Mouse (Mus musculus): ENCODE measurements around the gene Tiam1. TPM values are rescaled to one million over a fixed set of nuclear protein-coding genes. Genes with fewer than 3 reads are reported as not detected.

The Tiam1 gene
- polyA plus RNA-seq, 1 experiment from 2014 or later, result 51.8 TPM

DNA sequence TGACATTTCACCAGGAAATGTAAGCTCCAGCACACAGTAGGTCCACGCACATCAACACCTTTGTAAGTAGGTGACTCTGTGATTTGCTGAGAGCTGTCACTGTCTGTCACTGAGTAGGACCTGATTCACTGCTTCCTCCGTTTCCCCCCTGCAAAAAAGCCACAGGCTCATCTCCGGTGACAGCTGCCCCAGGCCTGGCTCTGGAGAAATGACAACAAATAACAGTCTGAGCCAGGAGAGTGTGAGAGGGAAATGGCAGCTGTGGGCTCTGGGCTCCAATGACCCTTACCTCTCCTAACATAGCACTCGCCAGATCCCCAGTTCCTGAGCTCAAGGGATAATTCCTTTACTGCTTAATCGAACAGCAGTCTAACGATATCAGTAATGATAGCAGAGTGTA, 301.7 kb downstream of the Tiam1 start:
- H3K27ac ChIP-seq, result no peak overlapping the region
- WGBS, result 61% methylated on average over 6 of the region's 6 CpGs
- no peak for ATAC-seq (ENCODE audit: insufficient number of reproducible peaks, low FRiP score, low TSS enrichment, low read depth)

DNA sequence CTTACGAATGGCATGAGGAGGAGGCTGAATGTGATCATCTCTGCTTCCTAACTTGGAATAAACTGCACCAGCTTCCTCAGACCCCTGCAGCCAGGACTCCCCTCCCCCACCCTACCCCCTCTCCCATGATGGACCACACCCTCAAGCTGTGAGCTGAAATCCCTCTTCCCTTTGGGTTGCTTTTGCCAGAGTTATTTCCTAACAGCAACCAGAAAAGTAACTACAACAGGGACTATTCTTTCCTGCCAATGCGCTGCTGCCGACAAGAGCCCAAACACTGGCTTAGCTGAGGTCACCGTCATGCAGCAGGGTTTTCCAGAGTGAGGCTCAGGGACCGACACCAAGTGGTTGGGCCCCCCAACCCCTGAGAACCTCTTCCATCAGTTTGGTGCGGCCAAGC, 303.2 kb downstream of the Tiam1 start:
- H3K27ac ChIP-seq, result no peak overlapping the region
- no peaks in the 10 kb centered on the region; the same call in 1 of the 2 replicates for H3K4me1 ChIP-seq
- H3K36me3 ChIP-seq, result peaks cover 15% of the 10 kb centered on the region
- H3K27me3 ChIP-seq, result no peaks in the 10 kb centered on the region
- no peak overlapping the region for H3K4me3 ChIP-seq
- H3K9ac ChIP-seq, result no peak overlapping the region
- no peak overlapping the region for H3K4me2 ChIP-seq
- H3K9me3 ChIP-seq, result no peaks in the 10 kb centered on the region
- no peak for ATAC-seq (ENCODE audit: insufficient number of reproducible peaks, low FRiP score, low TSS enrichment, low read depth)
- 81% methylated on average over 6 of the region's 6 CpGs for WGBS

More for the DNA sequence above, 301.7 kb downstream of the Tiam1 start:
- Histone ChIP-seq H3K4me3 (no peak overlapping the region), H3K4me1 (no peaks in the 10 kb centered on the region; the same call in 1 of the 2 replicates), H3K4me2 (no peak overlapping the region), H3K9ac (no peak overlapping the region), H3K27me3 (no peaks in the 10 kb centered on the region), H3K9me3 (no peaks in the 10 kb centered on the region), H3K36me3 (peaks cover 6% of the 10 kb centered on the region; the same call in 1 of the 2 replicates)

DNA sequence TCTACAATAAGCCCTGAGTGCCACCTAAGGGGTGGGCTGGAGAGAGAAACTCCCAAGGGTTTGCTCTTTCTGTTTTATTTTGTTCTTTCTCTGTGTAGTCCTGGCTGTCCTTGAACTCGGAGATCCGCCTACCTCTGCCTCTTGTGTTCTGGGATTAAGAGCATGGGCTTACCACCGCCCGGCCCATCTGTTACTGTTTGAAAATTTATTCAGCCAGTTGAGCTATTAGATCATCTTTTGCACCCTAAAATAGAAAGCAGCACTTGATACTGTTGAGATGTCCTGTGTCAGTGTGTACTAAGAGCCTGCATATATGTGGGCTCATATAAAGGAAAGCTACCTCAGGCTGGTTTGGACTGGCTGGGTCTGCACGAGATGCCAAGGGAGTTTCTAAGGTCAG, 303.7 kb downstream of the Tiam1 start:
- Histone ChIP-seq H3K4me2 (no peak overlapping the region), H3K27ac (no peak overlapping the region), H3K27me3 (no peaks in the 10 kb centered on the region), H3K4me3 (no peak overlapping the region), H3K9me3 (no peaks in the 10 kb centered on the region), H3K36me3 (peaks cover 20% of the 10 kb centered on the region), H3K4me1 (no peaks in the 10 kb centered on the region; the same call in 1 of the 2 replicates), H3K9ac (no peak overlapping the region)
- 83% methylated on average over 5 of the region's 5 CpGs for WGBS
- ATAC-seq (ENCODE audit: insufficient number of reproducible peaks, low FRiP score, low TSS enrichment, low read depth), result no peak

DNA sequence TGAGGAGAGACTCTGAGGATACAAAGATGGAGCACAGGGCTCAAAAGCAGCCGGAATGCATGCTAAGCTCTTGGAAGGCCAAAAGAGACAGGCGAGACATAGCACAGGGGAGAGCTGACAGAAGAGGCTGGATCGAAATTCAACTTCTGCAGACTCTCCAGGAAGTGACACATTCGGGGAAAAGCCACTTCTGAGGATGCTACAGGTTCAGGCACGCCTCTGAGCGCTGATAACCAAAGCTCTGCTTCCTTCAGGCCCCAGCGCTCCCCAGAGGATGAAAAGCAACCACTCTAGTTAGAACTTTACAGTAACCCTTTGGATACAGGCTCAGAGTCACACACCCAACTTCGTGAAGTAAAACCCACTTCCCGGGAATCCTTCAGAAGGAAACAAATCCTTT, 306.5 kb downstream of the Tiam1 start:
- Histone ChIP-seq H3K27ac (no peak overlapping the region), H3K9me3 (no peaks in the 10 kb centered on the region), H3K9ac (no peak overlapping the region), H3K4me2 (no peak overlapping the region), H3K4me3 (no peak overlapping the region), H3K4me1 (no peaks in the 10 kb centered on the region), H3K27me3 (no peaks in the 10 kb centered on the region), H3K36me3 (peaks cover 33% of the 10 kb centered on the region)
- WGBS, result 60% methylated on average over 9 of the region's 9 CpGs
- ATAC-seq (ENCODE audit: insufficient number of reproducible peaks, low FRiP score, low TSS enrichment, low read depth), result no peak

DNA sequence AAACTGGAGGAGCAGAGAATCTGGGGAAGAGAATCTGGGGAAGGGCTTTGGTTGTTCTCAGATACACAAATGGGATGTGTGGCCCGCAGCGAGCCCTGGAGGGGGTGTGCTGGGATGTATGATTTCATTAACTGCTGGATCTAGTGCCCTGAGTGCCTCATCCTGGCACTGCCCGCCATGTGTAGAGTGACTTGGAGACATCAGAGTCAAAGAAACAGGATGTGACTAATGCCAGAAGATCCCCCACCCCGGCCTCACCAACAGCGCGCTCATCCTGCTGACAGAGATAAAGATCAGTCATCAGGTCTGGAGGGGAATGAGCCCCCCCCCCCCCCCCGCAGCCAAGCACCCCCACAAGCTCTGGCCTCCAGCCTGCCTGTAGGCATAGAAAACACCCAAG, 308.0 kb downstream of the Tiam1 start:
- WGBS, result 66% methylated on average over 7 of the region's 7 CpGs
- no peak for ATAC-seq (ENCODE audit: insufficient number of reproducible peaks, low FRiP score, low TSS enrichment, low read depth)
- peaks cover 33% of the 10 kb centered on the region for H3K36me3 ChIP-seq

DNA sequence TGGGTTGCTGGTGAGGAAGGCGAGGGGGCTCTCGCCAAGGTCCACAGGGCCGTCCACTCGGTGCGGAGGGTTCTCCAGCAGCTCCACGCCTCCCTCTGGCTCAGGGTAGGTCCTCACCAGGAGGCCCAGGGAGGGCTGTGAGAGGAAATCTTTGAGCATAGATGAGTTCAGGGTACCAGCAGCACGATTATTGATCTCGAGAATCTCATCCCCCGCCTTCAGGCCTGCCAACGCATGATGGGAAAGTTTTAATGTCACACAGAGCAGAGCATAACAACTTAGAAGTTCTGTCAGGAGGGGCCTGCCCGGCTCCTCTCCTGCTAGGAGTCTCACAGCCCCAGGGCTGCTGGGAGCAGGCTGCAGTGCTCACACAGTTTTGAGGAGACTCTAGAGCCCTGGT, 310.6 kb downstream of the Tiam1 start:
- Histone ChIP-seq H3K36me3 (peaks cover 31% of the 10 kb centered on the region), H3K9ac (no peak overlapping the region), H3K4me2 (no peak overlapping the region), H3K9me3 (no peaks in the 10 kb centered on the region), H3K4me1 (no peaks in the 10 kb centered on the region), H3K4me3 (no peak overlapping the region), H3K27ac (no peak overlapping the region), H3K27me3 (no peaks in the 10 kb centered on the region)
- 86% methylated on average over 11 of the region's 11 CpGs for WGBS
- ATAC-seq (ENCODE audit: insufficient number of reproducible peaks, low FRiP score, low TSS enrichment, low read depth), result no peak

More for the DNA sequence above, 308.0 kb downstream of the Tiam1 start:
- Histone ChIP-seq H3K27me3 (no peaks in the 10 kb centered on the region), H3K9ac (no peak overlapping the region), H3K4me1 (no peaks in the 10 kb centered on the region), H3K9me3 (no peaks in the 10 kb centered on the region), H3K27ac (no peak overlapping the region), H3K4me3 (no peak overlapping the region), H3K4me2 (no peak overlapping the region)

DNA sequence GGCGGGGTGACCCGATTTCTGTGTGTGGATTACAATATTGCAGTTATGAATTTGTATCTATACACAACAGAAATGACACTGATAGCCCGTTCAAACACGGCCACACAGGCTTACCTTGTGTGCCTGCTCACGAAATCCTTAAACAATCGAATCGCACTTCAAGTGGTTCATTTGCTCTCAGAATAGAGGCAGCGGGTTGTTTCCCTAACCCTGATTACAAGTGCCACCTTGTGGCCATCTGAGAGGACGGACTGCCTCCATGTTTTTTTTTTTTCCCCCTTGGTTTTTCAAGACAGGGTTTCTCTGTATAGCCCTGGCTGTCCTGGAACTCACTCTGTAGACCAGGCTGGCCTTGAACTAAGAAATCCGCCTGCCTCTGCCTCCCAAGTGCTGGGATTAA, 312.4 kb downstream of the Tiam1 start:
- no peak overlapping the region for H3K27ac ChIP-seq
- H3K9ac ChIP-seq, result no peak overlapping the region

DNA sequence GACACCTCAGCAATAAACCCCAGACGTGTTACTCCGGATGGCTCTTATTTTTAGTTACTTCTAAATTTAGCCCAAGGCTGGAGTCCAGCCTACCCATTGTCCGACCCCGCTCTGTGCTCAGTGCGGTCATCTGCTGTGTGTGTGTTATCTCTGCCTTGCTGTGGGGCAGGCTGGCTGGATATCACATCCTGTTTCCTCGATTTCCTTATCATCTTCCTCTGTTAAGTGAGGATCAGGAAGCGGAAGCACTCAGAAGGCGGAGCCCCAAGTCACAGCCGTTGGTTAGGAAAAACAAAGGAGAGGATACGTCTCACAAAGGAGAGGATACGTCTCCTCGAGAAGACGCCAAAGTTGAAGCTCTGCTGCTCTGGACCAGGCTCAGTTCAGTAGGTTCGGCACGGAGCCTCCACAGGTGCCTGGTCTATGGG, 313.3 kb downstream of the Tiam1 start:
- H3K27ac ChIP-seq, result 0 out of 2 replicates have a peak overlapping the region, but pooled peaks have one; percentile 17
- no peaks in the 10 kb centered on the region for H3K27me3 ChIP-seq
- no peak overlapping the region for H3K9ac ChIP-seq
- H3K4me3 ChIP-seq, result no peak overlapping the region
- H3K36me3 ChIP-seq, result peaks cover 21% of the 10 kb centered on the region
- H3K9me3 ChIP-seq, result no peaks in the 10 kb centered on the region
- no peak overlapping the region for H3K4me2 ChIP-seq
- ATAC-seq (ENCODE audit: insufficient number of reproducible peaks, low FRiP score, low TSS enrichment, low read depth), result no peak
- 0 out of 2 replicates have a peak, but pooled peaks cover 2% of the 10 kb centered on the region for H3K4me1 ChIP-seq
- 83% methylated on average over 15 of the region's 15 CpGs for WGBS

More for the DNA sequence above, 312.4 kb downstream of the Tiam1 start:
- Histone ChIP-seq H3K4me2 (no peak overlapping the region), H3K4me3 (no peak overlapping the region), H3K4me1 (0 out of 2 replicates have a peak, but pooled peaks cover 2% of the 10 kb centered on the region), H3K9me3 (no peaks in the 10 kb centered on the region), H3K36me3 (peaks cover 28% of the 10 kb centered on the region), H3K27me3 (no peaks in the 10 kb centered on the region)
- no peak for ATAC-seq (ENCODE audit: insufficient number of reproducible peaks, low FRiP score, low TSS enrichment, low read depth)
- WGBS, result 55% methylated on average over 10 of the region's 10 CpGs

DNA sequence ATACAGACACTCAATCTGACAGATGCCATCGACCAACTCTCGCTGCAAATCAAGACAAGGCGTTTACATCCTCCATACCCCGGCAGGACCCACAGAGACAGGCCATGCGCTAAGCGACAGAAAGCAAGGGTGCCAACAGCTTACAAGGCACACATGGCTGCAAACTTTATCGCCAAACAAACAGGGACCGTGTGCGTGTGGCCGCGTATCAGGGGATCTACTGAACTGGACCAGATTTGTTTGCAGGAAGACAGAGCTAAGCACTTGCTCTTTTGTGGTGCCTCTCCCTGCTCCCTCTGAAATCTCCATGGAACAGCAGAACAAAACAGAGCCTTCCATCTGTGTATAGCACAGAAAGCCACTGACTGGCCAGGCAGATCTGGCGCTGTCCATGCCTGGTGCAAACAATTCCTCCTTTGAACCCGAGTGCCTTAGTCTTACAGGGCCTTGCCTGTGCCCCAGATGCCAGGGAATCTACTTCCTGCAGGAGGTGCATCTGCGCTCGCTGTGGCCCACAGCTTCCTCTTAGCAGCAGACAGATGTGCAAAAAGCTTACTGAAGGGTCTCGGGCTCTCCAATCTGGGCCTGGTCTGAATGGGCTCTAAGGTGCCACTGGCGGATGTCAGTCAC, 316.0 kb downstream of the Tiam1 start:
- H3K27ac ChIP-seq, result no peak overlapping the region
- peaks cover 10% of the 10 kb centered on the region for H3K36me3 ChIP-seq

DNA sequence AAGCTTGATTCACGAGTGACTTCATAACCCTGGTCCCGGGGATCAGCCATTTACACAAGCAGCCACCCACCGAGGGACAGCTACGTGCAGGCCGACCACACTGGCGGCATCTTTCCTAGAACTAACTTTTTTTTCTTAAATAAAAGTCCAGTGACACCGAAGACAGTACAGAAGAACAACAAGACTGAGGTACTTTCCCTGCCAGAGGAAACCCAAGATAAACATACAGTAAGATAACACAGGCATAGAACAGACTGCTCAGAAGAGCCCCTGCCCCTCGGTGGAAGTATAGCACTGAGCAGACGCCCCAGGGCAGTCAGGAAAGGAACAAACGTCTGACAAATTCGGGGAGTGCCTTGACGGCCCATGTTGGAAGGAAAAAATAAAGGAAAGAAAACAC, 317.7 kb downstream of the Tiam1 start:
- Histone ChIP-seq H3K4me3 (no peak overlapping the region), H3K4me2 (no peak overlapping the region), H3K4me1 (0 out of 2 replicates have a peak, but pooled peaks cover 2% of the 10 kb centered on the region), H3K27me3 (no peaks in the 10 kb centered on the region), H3K9me3 (no peaks in the 10 kb centered on the region), H3K9ac (no peak overlapping the region), H3K36me3 (0 out of 2 replicates have a peak, but pooled peaks cover 5% of the 10 kb centered on the region), H3K27ac (no peak overlapping the region)
- 48% methylated on average over 12 of the region's 12 CpGs for WGBS
- ATAC-seq (ENCODE audit: insufficient number of reproducible peaks, low FRiP score, low TSS enrichment, low read depth), result no peak

More for the DNA sequence above, 316.0 kb downstream of the Tiam1 start:
- Histone ChIP-seq H3K4me3 (no peak overlapping the region), H3K9ac (no peak overlapping the region), H3K27me3 (no peaks in the 10 kb centered on the region), H3K4me1 (0 out of 2 replicates have a peak, but pooled peaks cover 2% of the 10 kb centered on the region), H3K9me3 (no peaks in the 10 kb centered on the region), H3K4me2 (no peak overlapping the region)
- no peak for ATAC-seq (ENCODE audit: insufficient number of reproducible peaks, low FRiP score, low TSS enrichment, low read depth)
- WGBS, result 72% methylated on average over 17 of the region's 17 CpGs

DNA sequence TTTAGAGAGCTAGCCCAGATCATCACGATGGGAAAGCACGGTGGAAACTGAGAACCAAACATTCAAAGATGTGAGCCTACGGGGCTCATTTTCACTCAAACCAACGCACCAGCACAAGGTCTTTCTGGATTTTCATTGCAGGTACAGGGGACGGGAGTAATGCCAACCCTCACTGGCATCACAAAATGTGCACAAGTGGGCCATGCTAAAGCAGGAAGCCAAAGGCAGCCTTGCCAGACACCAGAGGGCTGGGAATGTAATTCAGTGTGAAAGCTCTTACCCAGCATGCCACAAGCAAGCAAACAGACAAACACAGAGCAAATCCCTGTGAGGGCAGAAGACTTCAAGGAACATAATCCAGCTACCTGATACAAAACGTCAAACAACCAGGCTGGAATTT, 320.7 kb downstream of the Tiam1 start:
- Histone ChIP-seq H3K4me2 (no peak overlapping the region), H3K4me3 (no peak overlapping the region), H3K27me3 (0 out of 2 replicates have a peak, but pooled peaks cover 3% of the 10 kb centered on the region), H3K36me3 (0 out of 2 replicates have a peak, but pooled peaks cover 9% of the 10 kb centered on the region), H3K9me3 (no peaks in the 10 kb centered on the region), H3K9ac (no peak overlapping the region), H3K27ac (no peak overlapping the region), H3K4me1 (peaks cover 12% of the 10 kb centered on the region)
- WGBS, result 84% methylated on average over 6 of the region's 6 CpGs
- no peak for ATAC-seq (ENCODE audit: insufficient number of reproducible peaks, low FRiP score, low TSS enrichment, low read depth)

DNA sequence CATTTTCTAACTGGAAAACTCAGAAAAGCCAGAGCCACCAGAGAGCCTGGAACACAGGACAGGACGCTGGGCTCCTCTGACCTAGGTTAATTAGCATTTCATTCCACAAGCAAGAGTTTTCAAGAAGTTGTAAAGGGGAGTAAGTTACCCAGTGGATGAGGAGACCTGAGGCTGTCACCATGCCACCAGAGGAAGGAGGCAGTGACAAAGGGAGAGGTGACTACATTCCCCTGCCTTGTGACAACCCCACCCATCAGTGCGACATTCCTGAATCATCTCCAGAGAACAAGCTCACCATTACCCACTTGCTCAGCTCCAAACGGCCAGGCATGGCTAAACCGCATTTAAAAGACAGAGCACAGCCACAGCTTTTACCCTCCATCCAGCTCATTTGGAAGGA, 324.9 kb downstream of the Tiam1 start:
- ATAC-seq (ENCODE audit: insufficient number of reproducible peaks, low FRiP score, low TSS enrichment, low read depth), result no peak
- 0 out of 2 replicates have a peak, but pooled peaks cover 3% of the 10 kb centered on the region for H3K27me3 ChIP-seq
- no peaks in the 10 kb centered on the region for H3K9me3 ChIP-seq
- no peak overlapping the region for H3K27ac ChIP-seq
- WGBS, result 23% methylated on average over 4 of the region's 4 CpGs
- no peak overlapping the region for H3K4me2 ChIP-seq
- H3K4me3 ChIP-seq, result no peak overlapping the region
- H3K4me1 ChIP-seq, result peaks cover 17% of the 10 kb centered on the region
- H3K9ac ChIP-seq, result no peak overlapping the region
- 0 out of 2 replicates have a peak, but pooled peaks cover 13% of the 10 kb centered on the region for H3K36me3 ChIP-seq

Measured in limb, embryonic 15.5 days (tissue).